Mouse (Mus musculus) heart, postnatal 10 days (tissue): ENCODE results near the gene Selenov. TPM values are rescaled to one million over a fixed set of nuclear protein-coding genes. Genes with fewer than 3 reads are reported as not detected.
"Not testable (repeated sequence)": the region's sequence is repeated elsewhere in the genome, so short reads cannot be mapped to it uniquely, and the experiment has no call there.

Source experiments
- DNase-seq, 2 experiments: peaks; one replicate each; pipeline ENCODE4 v3.0.0; 2021
- intact Hi-C: fragments of 180-260 bp; cut with DNase I; formaldehyde crosslinking; loops from one replicate; pipeline ENCODE4 v1.15.1; 2025
- total RNA-seq, 2 experiments: library from RNA; stranded (reverse); gene quantifications; 2 replicates each; pipeline ENCODE4 v1.2.3; 2021

Gene Selenov
- total RNA-seq, 2 experiments from 2014 or later, result not detected

- intact Hi-C loops, result loop anchor here (1.0 kb wide), 1 partner anchor 151 kb away; no protein-coding TSS in a partner anchor
- DNase-seq, result peak; percentile 29 to 64
These were observed 8.0 kb upstream of the Selenov start for GRCm38 (mm10) chr7:28298837-28299625.

GRCm38 (mm10) chr7:28294481-28294880 is 3.5 kb upstream of the Selenov start:
- DNase-seq, result peak; percentile 53 to 68
- intact Hi-C loops, result no loop called here

- DNase-seq, result no peak
- intact Hi-C loops, result no loop called here
These were observed 821 bp downstream of the Selenov start for GRCm38 (mm10) chr7:28290165-28290564.

GRCm38 (mm10) chr7:28280630-28281029 is 10.4 kb downstream of the Selenov start:
- DNase-seq, result no peak
- intact Hi-C loops, result no loop called here

GRCm38 (mm10) chr7:28278279-28278652 is 12.7 kb downstream of the Selenov start:
- peak in 1 of 2 experiments; percentile 25 for DNase-seq
- intact Hi-C loops, result loop anchor here (2.0 to 10.0 kb wide), 2 partner anchors 23 to 223 kb away; partner anchors contain the start of gene Psmc4

- intact Hi-C loops, result loop anchor here (2.0 to 10.0 kb wide), 3 partner anchors 23 to 223 kb away; partner anchors contain the start of gene Psmc4
- DNase-seq, result peak; percentile 97
These were observed 13.2 kb downstream of the Selenov start, which contains the start of gene Eid2b for GRCm38 (mm10) chr7:28277615-28278278. Gene Eid2b (plus strand): TSS chr7:28277739.

GRCm38 (mm10) chr7:28277237-28277614 is 13.8 kb downstream of the Selenov start:
- intact Hi-C loops, result loop anchor here (2.0 to 10.0 kb wide), 2 partner anchors 66 to 222 kb away; partner anchors contain the start of gene Psmc4
- no peak for DNase-seq

- DNase-seq, result no peak
- intact Hi-C loops, result loop anchor here (10.0 kb wide), 1 partner anchor 217 kb away; the partner anchor contains the start of gene Psmc4
These were observed 19.2 kb downstream of the Selenov start for GRCm38 (mm10) chr7:28271761-28272160.

GRCm38 (mm10) chr7:28269355-28269754 is 21.6 kb downstream of the Selenov start:
- intact Hi-C loops, result no loop called here
- DNase-seq, result no peak

- intact Hi-C loops, result no loop called here
- DNase-seq, result no peak
These were observed 22.4 kb downstream of the Selenov start for GRCm38 (mm10) chr7:28268576-28268975.

GRCm38 (mm10) chr7:28268042-28268531 is 22.9 kb downstream of the Selenov start:
- intact Hi-C loops, result no loop called here
- DNase-seq, result peak; percentile 65 to 69

GRCm38 (mm10) chr7:28267129-28268041 is 23.6 kb downstream of the Selenov start, which contains the start of gene Eid2:
Gene Eid2 (plus strand): TSS chr7:28267881.
- intact Hi-C loops, result no loop called here
- DNase-seq, result peak; percentile 88 to 89

GRCm38 (mm10) chr7:28265391-28265790 is 25.6 kb downstream of the Selenov start:
- no peak for DNase-seq
- intact Hi-C loops, result no loop called here

GRCm38 (mm10) chr7:28263786-28264185 is 27.2 kb downstream of the Selenov start:
- intact Hi-C loops, result no loop called here
- peak; percentile 78 to 88 for DNase-seq

- no peak for DNase-seq
- intact Hi-C loops, result no loop called here
These were observed 28.1 kb downstream of the Selenov start for GRCm38 (mm10) chr7:28262861-28263260.

GRCm38 (mm10) chr7:28255476-28255875 is 35.5 kb downstream of the Selenov start:
- DNase-seq, result no peak
- intact Hi-C loops, result no loop called here

- intact Hi-C loops, result no loop called here
- DNase-seq, result no peak
These were observed 36.4 kb downstream of the Selenov start for GRCm38 (mm10) chr7:28254591-28254990.

GRCm38 (mm10) chr7:28251976-28252375 is 39.0 kb downstream of the Selenov start:
- intact Hi-C loops, result no loop called here
- no peak for DNase-seq

- DNase-seq, result no peak
- intact Hi-C loops, result no loop called here
These were observed 42.0 kb downstream of the Selenov start for GRCm38 (mm10) chr7:28248957-28249356.

GRCm38 (mm10) chr7:28243943-28244342 is 47.0 kb downstream of the Selenov start:
- intact Hi-C loops, DNase-seq: not testable (repeated sequence)
